In the genomic region with DNA sequence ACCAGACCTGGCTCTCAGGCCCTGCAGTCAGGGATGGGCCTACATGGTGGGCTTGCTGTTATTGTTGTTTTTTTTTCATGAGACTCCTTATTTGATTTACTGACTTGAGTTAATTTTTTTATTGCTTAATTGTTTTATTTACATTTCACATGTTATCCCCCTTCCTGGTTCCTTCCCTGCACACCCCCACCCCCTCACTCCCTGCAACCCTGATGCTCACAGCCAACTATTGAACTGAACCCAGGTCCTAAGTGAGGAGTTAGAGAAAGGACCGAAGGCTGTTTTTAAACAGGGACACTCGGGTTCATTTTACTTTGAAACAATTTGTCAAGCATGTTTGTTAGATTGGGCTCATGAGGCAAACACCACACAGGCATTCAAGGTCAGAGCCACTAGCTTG, we compare ENCODE assay signal across 7 mouse cellular contexts.
DNase-seq lines count a peak whose midpoint lies in the region; TF ChIP-seq lines count a peak whose summit lies in the region.
"Not testable (repeated sequence)": the region's sequence is repeated elsewhere in the genome, so short reads cannot be mapped to it uniquely, and the experiment has no call there.

No protein-coding gene starts in this region.

- peak; percentile 3 to 6 for DNase-seq in cerebellum, postnatal 25 days
- peak; percentile 42 to 51 for DNase-seq in gastrocnemius, postnatal 4 days (ENCODE audit: low spot score in 2 of 2)
- DNase-seq in kidney, postnatal 10 days, result peak; percentile 35
- peak; percentile 8 to 16 for DNase-seq in lung, adult 18-20 months
- DNase-seq in ovary, postnatal 36 days (ENCODE audit: low spot score), result peak; percentile 5
- peak; percentile 6 for DNase-seq in thymus, adult 2 months
- DNase-seq in urinary bladder, postnatal 14 days (ENCODE audit: low spot score), result peak; percentile 10

- H3K27me3 ChIP-seq in thymus, adult 2 months (ENCODE audit: control insufficient read depth, insufficient read depth, low read length), result not testable (repeated sequence)

- H3K4me3 ChIP-seq in thymus, adult 2 months (ENCODE audit: control insufficient read depth, insufficient read depth, low read length), result not testable (repeated sequence)

- H3K4me1 ChIP-seq in thymus, adult 2 months (replicated peaks; ENCODE audit: control insufficient read depth, insufficient read depth, low read length), result not testable (repeated sequence)

- TF ChIP-seq CTCF in thymus, adult 2 months (IDR thresholded peaks at IDR 0.05; ENCODE audit: borderline replicate concordance, control insufficient read depth, extremely low read depth, insufficient read depth, low read length, poor library complexity), result not testable (repeated sequence)

- not testable (repeated sequence) for H3K27ac ChIP-seq in thymus, adult 2 months (ENCODE audit: control insufficient read depth, insufficient read depth, low read length)

- H3K36me3 ChIP-seq in thymus, adult 2 months (ENCODE audit: control insufficient read depth, insufficient read depth, low read length), result not testable (repeated sequence)

- TF ChIP-seq POLR2A in thymus, adult 2 months (IDR thresholded peaks at IDR 0.05; ENCODE audit: control insufficient read depth, extremely low read depth, insufficient read depth, low read length, poor library complexity), result not testable (repeated sequence)

- 86% methylated on average over 2 of the region's 2 CpGs for WGBS in thymus, adult 2 months
